7 mouse cellular contexts compared by ENCODE assay signal in the genomic region with DNA sequence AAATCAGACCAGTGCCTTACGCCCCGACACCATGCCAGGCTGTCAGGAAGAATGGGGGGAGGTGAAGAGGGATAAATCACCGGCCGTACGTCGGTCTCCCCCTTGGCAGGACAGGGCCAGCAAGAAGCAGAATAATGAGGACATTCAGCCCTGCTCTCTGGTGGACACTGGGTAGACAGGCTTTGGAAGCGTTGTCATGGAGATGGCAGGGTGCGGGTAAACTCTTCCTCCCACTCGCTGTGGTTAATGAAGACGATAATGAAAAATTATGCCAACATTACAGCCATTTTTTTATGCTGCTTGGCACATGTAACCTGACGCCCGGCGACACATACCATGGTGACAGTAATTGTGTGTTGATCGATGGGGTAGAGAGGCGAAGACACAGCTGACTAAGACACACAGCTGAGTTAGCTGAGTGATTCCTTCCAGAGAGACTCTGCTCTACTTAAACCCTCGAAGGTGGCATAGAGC.
DNase-seq lines count a peak whose midpoint lies in the region; ATAC-seq lines count a peak whose summit lies in the region.

No protein-coding gene starts in this region.

- H3K27ac ChIP-seq in forebrain, embryonic 16.5 days (ENCODE audit: low read length) = no peak overlapping the region
- peak overlapping the region; percentile 30; the same call in 1 of the 2 replicates for H3K27ac ChIP-seq in midbrain, embryonic 11.5 days (ENCODE audit: low read depth, low read length)

- ATAC-seq in forebrain, embryonic 16.5 days = peak; percentile 94
- peak; percentile 96 for ATAC-seq in midbrain, embryonic 11.5 days (ENCODE audit: low FRiP score)
- ATAC-seq in inflammation-experienced regulatory T-cells, adult 6 months = no peak

- peaks cover 4% of the 10 kb centered on the region; the same call in 1 of the 2 replicates for H3K27me3 ChIP-seq in forebrain, embryonic 16.5 days (replicated peaks; ENCODE audit: control insufficient read depth, insufficient read depth, low read length)
- H3K27me3 ChIP-seq in midbrain, embryonic 11.5 days (ENCODE audit: control insufficient read depth, insufficient read depth, low read length) = no peaks in the 10 kb centered on the region

- peaks cover 18% of the 10 kb centered on the region for H3K4me1 ChIP-seq in forebrain, embryonic 16.5 days (replicated peaks; ENCODE audit: control insufficient read depth, insufficient read depth, low read length)
- peaks cover 16% of the 10 kb centered on the region for H3K4me1 ChIP-seq in midbrain, embryonic 11.5 days (ENCODE audit: control insufficient read depth, insufficient read depth, low read length)

- peak; percentile 50 for DNase-seq in adrenal gland, postnatal 14 days
- DNase-seq in cerebellum, adult 11 months = peak; percentile 12
- DNase-seq in left cerebral cortex, adult 18-20 months (ENCODE audit: low spot score in 2 of 2) = peak; percentile 15 to 44
- peak; percentile 92 for DNase-seq in midbrain, embryonic 11.5 days (ENCODE audit: low spot score, missing footprints)
- no peak for DNase-seq in thymus, postnatal 36 days

- peak overlapping the region; percentile 4 for H3K4me3 ChIP-seq in forebrain, embryonic 16.5 days (replicated peaks; ENCODE audit: low read length)
- no peak overlapping the region for H3K4me3 ChIP-seq in midbrain, embryonic 11.5 days (ENCODE audit: low read depth, low read length)

- no peaks in the 10 kb centered on the region for H3K9me3 ChIP-seq in forebrain, embryonic 16.5 days (ENCODE audit: control insufficient read depth, low read length)
- H3K9me3 ChIP-seq in midbrain, embryonic 11.5 days (ENCODE audit: control insufficient read depth, low read length) = no peaks in the 10 kb centered on the region

- 2% methylated on average over 16 of the region's 16 CpGs for WGBS in forebrain, embryonic 16.5 days
- WGBS in midbrain, embryonic 11.5 days = 8% methylated on average over 16 of the region's 16 CpGs

- H3K9ac ChIP-seq in forebrain, embryonic 16.5 days (replicated peaks; ENCODE audit: low read depth, low read length) = no peak overlapping the region
- peak overlapping the region; percentile 28; the same call in 1 of the 2 replicates for H3K9ac ChIP-seq in midbrain, embryonic 11.5 days (ENCODE audit: low read length)

- no peaks in the 10 kb centered on the region for H3K36me3 ChIP-seq in forebrain, embryonic 16.5 days (ENCODE audit: control insufficient read depth, insufficient read depth)
- no peaks in the 10 kb centered on the region for H3K36me3 ChIP-seq in midbrain, embryonic 11.5 days (ENCODE audit: control insufficient read depth, insufficient read depth, low read length)

- peak overlapping the region; percentile 38 for H3K4me2 ChIP-seq in forebrain, embryonic 16.5 days (ENCODE audit: low read length)
- peak overlapping the region; percentile 36 for H3K4me2 ChIP-seq in midbrain, embryonic 11.5 days

Comparison
In these comparisons a context has a peak if more than half of its experiments do, and no peak if none do; other contexts are left out.
1. DNase-seq: peak in adrenal gland, postnatal 14 days (single experiment), cerebellum, adult 11 months (single experiment), left cerebral cortex, adult 18-20 months (2 of 2) and midbrain, embryonic 11.5 days (single experiment); none in thymus, postnatal 36 days (0 of 2).